ENCODE assay signal across 8 mouse cellular contexts in genomic region chr12:108668606-108669235, GRCm38 (mm10). TPM values are rescaled to one million over a fixed set of nuclear protein-coding genes. Genes with fewer than 3 reads are reported as not detected.
DNase-seq lines count a peak whose midpoint lies in the region; ATAC-seq lines count a peak whose summit lies in the region.

No protein-coding gene starts in this region.

- 68% methylated on average over 8 of the region's 8 CpGs for WGBS in intestine, embryonic 16.5 days
- 75% methylated on average over 8 of the region's 8 CpGs for WGBS in intestine, embryonic 15.5 days
- 74% methylated on average over 8 of the region's 8 CpGs for WGBS in midbrain, embryonic 16.5 days
- 91% methylated on average over 8 of the region's 8 CpGs for WGBS in liver, embryonic 11.5 days

- H3K4me1 ChIP-seq in intestine, embryonic 16.5 days (ENCODE audit: control insufficient read depth, insufficient read depth, low read length) = no peaks in the 10 kb centered on the region
- no peaks in the 10 kb centered on the region for H3K4me1 ChIP-seq in intestine, embryonic 15.5 days (replicated peaks)
- peaks cover 5% of the 10 kb centered on the region for H3K4me1 ChIP-seq in midbrain, embryonic 16.5 days (ENCODE audit: control insufficient read depth, insufficient read depth, low read length)
- H3K4me1 ChIP-seq in liver, embryonic 11.5 days (replicated peaks; ENCODE audit: control insufficient read depth, insufficient read depth, low read length) = no peaks in the 10 kb centered on the region

- H3K4me2 ChIP-seq in intestine, embryonic 16.5 days (ENCODE audit: low read depth, low read length) = no peak overlapping the region
- H3K4me2 ChIP-seq in intestine, embryonic 15.5 days (replicated peaks) = no peak overlapping the region
- no peak overlapping the region for H3K4me2 ChIP-seq in midbrain, embryonic 16.5 days (ENCODE audit: low read length)
- H3K4me2 ChIP-seq in liver, embryonic 11.5 days = no peak overlapping the region

- H3K27ac ChIP-seq in intestine, embryonic 16.5 days (ENCODE audit: low read length) = no peak overlapping the region
- H3K27ac ChIP-seq in intestine, embryonic 15.5 days = no peak overlapping the region
- peak overlapping the region; percentile 64; the same call in 1 of the 2 replicates for H3K27ac ChIP-seq in midbrain, embryonic 16.5 days (ENCODE audit: low read length)
- H3K27ac ChIP-seq in liver, embryonic 11.5 days (ENCODE audit: low read depth, low read length) = no peak overlapping the region

- no peaks in the 10 kb centered on the region for H3K36me3 ChIP-seq in intestine, embryonic 16.5 days (ENCODE audit: control insufficient read depth, insufficient read depth, low read length)
- H3K36me3 ChIP-seq in intestine, embryonic 15.5 days = peaks cover 15% of the 10 kb centered on the region
- H3K36me3 ChIP-seq in midbrain, embryonic 16.5 days (ENCODE audit: control insufficient read depth, insufficient read depth, low read length) = peaks cover 8% of the 10 kb centered on the region; the same call in 1 of the 2 replicates
- H3K36me3 ChIP-seq in liver, embryonic 11.5 days (ENCODE audit: control insufficient read depth, insufficient read depth, low read length) = 0 out of 2 replicates have a peak, but pooled peaks cover 3% of the 10 kb centered on the region

- 0 out of 2 replicates have a peak, but pooled peaks have one; percentile 27 for ATAC-seq in intestine, embryonic 16.5 days
- ATAC-seq in intestine, embryonic 15.5 days = no peak
- no peak for ATAC-seq in midbrain, embryonic 16.5 days
- no peak for ATAC-seq in liver, embryonic 11.5 days (replicated peaks; ENCODE audit: low FRiP score)

- no peak overlapping the region for H3K4me3 ChIP-seq in intestine, embryonic 16.5 days (ENCODE audit: low read length)
- H3K4me3 ChIP-seq in intestine, embryonic 15.5 days (replicated peaks) = no peak overlapping the region
- H3K4me3 ChIP-seq in midbrain, embryonic 16.5 days (ENCODE audit: low read depth, low read length) = no peak overlapping the region
- no peak overlapping the region for H3K4me3 ChIP-seq in liver, embryonic 11.5 days (ENCODE audit: low read depth, low read length)

- no peak overlapping the region for H3K9ac ChIP-seq in intestine, embryonic 16.5 days (ENCODE audit: low read depth, low read length)
- H3K9ac ChIP-seq in intestine, embryonic 15.5 days = no peak overlapping the region
- no peak overlapping the region for H3K9ac ChIP-seq in midbrain, embryonic 16.5 days (ENCODE audit: low read depth, low read length)
- H3K9ac ChIP-seq in liver, embryonic 11.5 days (ENCODE audit: low read depth, low read length) = no peak overlapping the region

- peak; percentile 39 for DNase-seq in cerebellum, adult 9-11 months
- DNase-seq in gastrocnemius, postnatal 25 days = peak; percentile 50
- DNase-seq in liver, embryonic 11.5 days (ENCODE audit: low spot score) = no peak
- no peak for DNase-seq in kidney, adult 9 months
- DNase-seq in adrenal gland, postnatal 25 days = no peak

- H3K27me3 ChIP-seq in intestine, embryonic 16.5 days (replicated peaks; ENCODE audit: control insufficient read depth, insufficient read depth, low read length) = no peaks in the 10 kb centered on the region
- H3K27me3 ChIP-seq in intestine, embryonic 15.5 days (replicated peaks) = no peaks in the 10 kb centered on the region
- no peaks in the 10 kb centered on the region for H3K27me3 ChIP-seq in midbrain, embryonic 16.5 days (ENCODE audit: control insufficient read depth, insufficient read depth, low read depth, low read length)
- no peaks in the 10 kb centered on the region for H3K27me3 ChIP-seq in liver, embryonic 11.5 days (replicated peaks; ENCODE audit: control insufficient read depth, insufficient read depth, low read length)

- no peaks in the 10 kb centered on the region for H3K9me3 ChIP-seq in intestine, embryonic 16.5 days (ENCODE audit: control insufficient read depth, low read length)
- no peaks in the 10 kb centered on the region for H3K9me3 ChIP-seq in intestine, embryonic 15.5 days
- H3K9me3 ChIP-seq in midbrain, embryonic 16.5 days (replicated peaks; ENCODE audit: control insufficient read depth, low read length, poor library complexity, severe bottlenecking) = no peaks in the 10 kb centered on the region
- H3K9me3 ChIP-seq in liver, embryonic 11.5 days (ENCODE audit: control insufficient read depth, low read length) = no peaks in the 10 kb centered on the region

RNA-seq across cellular contexts. Expression of gene Degs2, which starts 33.4 kb away (rescaled TPM):
- 161 and 181 TPM in 2 replicates for polyA plus RNA-seq in intestine, embryonic 16.5 days (2015; fragmentation: Nextera tagmentation; extraction: Ambion mirVana)
- 88.3 and 109 TPM in 2 replicates for polyA plus RNA-seq in intestine, embryonic 15.5 days (2015; fragmentation: Nextera tagmentation; extraction: Ambion mirVana)
- total RNA-seq in gastrocnemius, postnatal 25 days (2021) = under 1 TPM in 1 of 2 experiments, not detected in 1; 0.19 TPM
- 2.9 and 3.3 TPM in 2 replicates for polyA plus RNA-seq in midbrain, embryonic 16.5 days (2015; fragmentation: Nextera tagmentation; extraction: Ambion mirVana)
- 0.33 and 0.48 TPM in 2 replicates for polyA plus RNA-seq in liver, embryonic 11.5 days (2014; fragmentation: Nextera tagmentation; extraction: Ambion mirVana)
- total RNA-seq in adrenal gland, postnatal 25 days (2021) = not detected in 2 replicates

Comparison
In these comparisons a context has a peak if more than half of its experiments do, and no peak if none do; other contexts are left out.
1. DNase-seq: peak in cerebellum, adult 9-11 months (single experiment) and gastrocnemius, postnatal 25 days (single experiment); none in liver, embryonic 11.5 days (single experiment), kidney, adult 9 months (single experiment) and adrenal gland, postnatal 25 days (single experiment).
2. RNA of gene Degs2, which starts 33.4 kb away (polyA plus RNA-seq): 161 to 181 TPM in intestine, embryonic 16.5 days and 88.3 to 109 TPM in intestine, embryonic 15.5 days; 2.9 to 3.3 TPM in midbrain, embryonic 16.5 days and 0.33 to 0.48 TPM in liver, embryonic 11.5 days; every median in the first group is over 10 times any median in the second.